Mouse (Mus musculus) heart, adult 11 months (tissue): ENCODE results near the gene Olfr360.
"Not testable (repeated sequence)": the region's sequence is repeated elsewhere in the genome, so short reads cannot be mapped to it uniquely, and the experiment has no call there.

Source experiments
- DNase-seq: peaks from one replicate; pipeline ENCODE4 v3.0.0; 2022

Gene Olfr360

DNA sequence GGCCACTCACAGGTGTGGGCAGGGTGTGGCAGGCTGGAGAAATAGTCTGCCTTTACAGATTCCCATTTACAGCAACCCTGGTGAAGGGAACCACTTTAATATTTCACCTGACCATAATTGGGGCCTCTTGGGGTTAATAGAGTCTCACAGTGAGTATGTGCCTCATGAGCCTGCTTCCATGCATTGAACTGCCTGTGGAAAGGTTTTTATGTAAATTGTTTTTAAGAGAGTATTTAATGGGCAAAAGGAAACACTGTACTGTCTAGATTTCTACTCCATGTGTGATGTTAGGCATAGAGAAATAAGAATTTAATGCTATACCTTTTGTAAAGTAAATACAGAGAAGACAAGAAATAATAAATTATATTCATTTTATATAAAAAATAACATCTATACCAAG, at the start of gene Olfr360:
Gene Olfr360, plus strand, starts transcription at position 301 of the 400 bp plus-strand sequence.
- no peak for DNase-seq

DNA sequence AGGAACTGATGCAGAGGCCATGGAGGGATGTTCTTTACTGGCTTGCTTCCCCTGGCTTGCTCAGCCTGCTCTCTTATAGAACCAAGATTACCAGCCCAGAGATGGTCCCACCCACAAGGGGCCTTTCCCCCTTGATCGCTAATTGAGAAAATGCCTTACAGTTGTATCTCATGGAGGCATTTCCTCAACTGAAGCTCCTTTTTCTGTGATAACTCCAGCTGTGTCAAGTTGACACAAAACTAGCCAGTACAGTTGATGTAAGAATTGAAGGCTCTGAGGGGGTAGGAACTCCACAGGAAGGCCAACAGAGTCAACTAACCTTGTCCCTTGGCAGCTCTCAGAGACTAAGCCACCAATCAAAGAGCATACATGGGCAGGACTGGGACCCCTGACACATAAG, 23.6 kb downstream of the Olfr360 start, which contains the start of gene Olfr361:
Gene Olfr361, minus strand, starts transcription at position 101 of the 400 bp plus-strand sequence.
- DNase-seq: not testable (repeated sequence)

DNA sequence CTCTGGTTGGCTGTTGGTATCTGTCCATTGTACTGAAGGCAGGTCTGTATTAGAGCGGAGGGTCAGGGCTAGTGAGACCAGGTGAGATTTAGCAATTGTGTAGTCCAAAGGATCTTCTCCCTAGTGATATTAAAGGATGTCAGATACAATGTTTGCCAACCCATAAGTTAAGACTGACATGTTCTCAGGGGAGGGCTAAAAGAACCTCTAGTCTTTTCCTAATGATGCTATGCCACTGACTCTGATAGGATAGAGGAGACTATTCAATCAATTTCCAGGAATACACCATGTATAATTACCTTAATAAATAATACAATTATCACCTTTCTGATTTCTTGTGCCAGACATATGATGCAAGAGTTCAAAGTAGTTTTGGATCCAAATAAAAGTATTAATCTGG, 52.3 kb downstream of the Olfr360 start, which contains the start of gene Olfr362:
Gene Olfr362, minus strand, starts transcription at position 101 of the 400 bp plus-strand sequence.
- DNase-seq: no peak
